Mouse (Mus musculus): ENCODE measurements at regions not wholly inside any gene's neighbourhood (a gene's known extent, or its start where the extent isn't known, plus 50 kb on each side); places are given as distances from the start of the nearest gene placed in this dataset.

GRCm38 (mm10) chr2:160148936-160149335 is 185.0 kb downstream of the Gm826 start:
- no peaks in the 10 kb centered on the region for H3K36me3 ChIP-seq (ENCODE audit: control insufficient read depth, insufficient read depth, low read length)
- no peak overlapping the region for H3K4me3 ChIP-seq (replicated peaks; ENCODE audit: low read length)
- WGBS, result 85% methylated on average over 3 of the region's 3 CpGs
- no peak overlapping the region for H3K27ac ChIP-seq (ENCODE audit: low read length)
- no peaks in the 10 kb centered on the region for H3K27me3 ChIP-seq (ENCODE audit: control insufficient read depth, insufficient read depth, low read length)
- no peak overlapping the region for H3K4me2 ChIP-seq (ENCODE audit: low read depth, low read length)
- no peaks in the 10 kb centered on the region for H3K4me1 ChIP-seq (ENCODE audit: control insufficient read depth, insufficient read depth, low read length)
- no peak overlapping the region for H3K9ac ChIP-seq (ENCODE audit: low read length)
- no peaks in the 10 kb centered on the region for H3K9me3 ChIP-seq (replicated peaks; ENCODE audit: control insufficient read depth, low read length)
- ATAC-seq (ENCODE audit: insufficient read depth, low FRiP score), result no peak

DNA sequence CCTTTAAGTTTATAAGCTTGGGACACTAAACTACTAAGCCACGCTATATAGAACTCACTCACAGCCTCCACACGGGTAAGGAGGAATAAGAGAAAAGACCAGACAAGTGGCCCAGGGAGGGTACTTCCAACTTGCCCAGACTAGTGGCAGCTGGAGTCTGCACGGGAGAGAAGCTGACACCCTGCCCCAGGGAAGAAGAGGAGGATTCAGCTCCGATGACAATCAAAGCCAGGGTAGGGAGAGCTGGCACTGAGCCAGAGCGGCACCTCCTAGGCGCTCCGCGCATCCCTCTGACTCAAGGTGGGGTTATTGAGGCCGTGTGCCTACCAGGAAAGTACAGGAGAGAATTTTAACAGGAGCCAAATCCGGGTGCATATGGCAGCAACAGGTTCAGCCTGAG is 185.4 kb downstream of the Gm826 start:
- Histone ChIP-seq H3K4me2 (ENCODE audit: low read depth, low read length) (no peak overlapping the region), H3K4me3 (replicated peaks; ENCODE audit: low read length) (no peak overlapping the region), H3K27ac (ENCODE audit: low read length) (no peak overlapping the region), H3K36me3 (ENCODE audit: control insufficient read depth, insufficient read depth, low read length) (no peaks in the 10 kb centered on the region), H3K9ac (ENCODE audit: low read length) (no peak overlapping the region), H3K4me1 (ENCODE audit: control insufficient read depth, insufficient read depth, low read length) (no peaks in the 10 kb centered on the region), H3K9me3 (replicated peaks; ENCODE audit: control insufficient read depth, low read length) (no peaks in the 10 kb centered on the region), H3K27me3 (ENCODE audit: control insufficient read depth, insufficient read depth, low read length) (no peaks in the 10 kb centered on the region)
- ATAC-seq (ENCODE audit: insufficient read depth, low FRiP score), result peak; percentile 29
- WGBS, result 62% methylated on average over 10 of the region's 10 CpGs

DNA sequence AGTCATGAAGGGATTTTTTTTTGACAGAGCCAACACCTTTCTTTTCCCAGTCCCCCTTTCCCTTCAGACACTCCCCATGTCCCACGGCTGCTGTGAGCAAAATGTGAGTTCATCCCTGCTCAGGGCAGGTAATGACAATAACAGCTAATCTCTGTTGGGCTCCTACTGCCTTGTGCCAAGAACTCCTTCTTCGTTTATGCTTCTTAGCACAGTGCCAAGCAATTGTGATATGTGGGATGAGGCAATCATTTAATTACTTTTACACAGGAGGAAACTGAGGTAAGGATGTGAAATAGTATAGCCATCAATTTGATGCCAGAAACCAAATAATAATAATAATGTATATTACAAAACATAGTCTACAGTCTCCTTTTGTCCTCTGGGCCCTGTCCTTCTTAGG is 185.9 kb downstream of the Gm826 start:
- WGBS, result 54% methylated on average over 2 of the region's 2 CpGs
- H3K27me3 ChIP-seq (ENCODE audit: control insufficient read depth, insufficient read depth, low read length), result no peaks in the 10 kb centered on the region
- no peak for ATAC-seq (ENCODE audit: insufficient read depth, low FRiP score)
- no peaks in the 10 kb centered on the region for H3K36me3 ChIP-seq (ENCODE audit: control insufficient read depth, insufficient read depth, low read length)
- no peak overlapping the region for H3K9ac ChIP-seq (ENCODE audit: low read length)
- H3K4me3 ChIP-seq (replicated peaks; ENCODE audit: low read length), result no peak overlapping the region
- no peak overlapping the region for H3K4me2 ChIP-seq (ENCODE audit: low read depth, low read length)
- no peaks in the 10 kb centered on the region for H3K4me1 ChIP-seq (ENCODE audit: control insufficient read depth, insufficient read depth, low read length)
- H3K27ac ChIP-seq (ENCODE audit: low read length), result no peak overlapping the region
- no peaks in the 10 kb centered on the region for H3K9me3 ChIP-seq (replicated peaks; ENCODE audit: control insufficient read depth, low read length)

DNA sequence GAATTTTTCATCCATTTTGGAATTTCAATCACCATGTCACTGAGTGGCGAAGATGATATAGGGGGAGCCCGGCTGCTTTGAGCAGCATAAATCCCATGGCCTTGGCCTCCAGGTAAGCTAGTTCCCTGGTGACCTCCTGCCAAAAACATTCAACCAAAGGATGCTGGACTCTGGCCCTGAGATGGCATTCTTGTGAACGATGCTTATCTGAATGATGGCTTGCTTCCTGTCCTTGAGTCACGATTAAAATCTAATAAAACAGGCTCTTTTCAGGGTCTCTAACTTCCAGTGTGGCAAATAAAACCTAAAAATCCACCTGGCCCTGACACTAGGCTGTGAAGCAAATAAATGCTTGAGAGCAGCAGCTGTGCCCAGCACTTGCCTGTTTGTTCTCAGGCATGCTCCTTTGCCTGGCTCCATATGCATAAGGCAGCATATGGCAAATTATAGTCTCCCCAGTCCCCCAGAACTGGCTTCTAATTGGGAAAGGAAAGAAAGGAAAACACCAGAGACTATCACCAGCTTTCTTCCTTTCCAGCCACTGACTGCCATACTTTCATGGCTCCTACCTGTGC is 193.7 kb downstream of the Gm826 start:
- no peaks in the 10 kb centered on the region for H3K27me3 ChIP-seq (ENCODE audit: control insufficient read depth, insufficient read depth, low read length)
- no peak overlapping the region for H3K27ac ChIP-seq (ENCODE audit: low read length)
- no peak overlapping the region for H3K4me2 ChIP-seq (ENCODE audit: low read depth, low read length)
- no peaks in the 10 kb centered on the region for H3K36me3 ChIP-seq (ENCODE audit: control insufficient read depth, insufficient read depth, low read length)
- no peak overlapping the region for H3K9ac ChIP-seq (ENCODE audit: low read length)
- no peaks in the 10 kb centered on the region for H3K9me3 ChIP-seq (replicated peaks; ENCODE audit: control insufficient read depth, low read length)
- 65% methylated on average over 4 of the region's 4 CpGs for WGBS
- no peak overlapping the region for H3K4me3 ChIP-seq (replicated peaks; ENCODE audit: low read length)
- no peak for ATAC-seq (ENCODE audit: insufficient read depth, low FRiP score)
- no peaks in the 10 kb centered on the region for H3K4me1 ChIP-seq (ENCODE audit: control insufficient read depth, insufficient read depth, low read length)

DNA sequence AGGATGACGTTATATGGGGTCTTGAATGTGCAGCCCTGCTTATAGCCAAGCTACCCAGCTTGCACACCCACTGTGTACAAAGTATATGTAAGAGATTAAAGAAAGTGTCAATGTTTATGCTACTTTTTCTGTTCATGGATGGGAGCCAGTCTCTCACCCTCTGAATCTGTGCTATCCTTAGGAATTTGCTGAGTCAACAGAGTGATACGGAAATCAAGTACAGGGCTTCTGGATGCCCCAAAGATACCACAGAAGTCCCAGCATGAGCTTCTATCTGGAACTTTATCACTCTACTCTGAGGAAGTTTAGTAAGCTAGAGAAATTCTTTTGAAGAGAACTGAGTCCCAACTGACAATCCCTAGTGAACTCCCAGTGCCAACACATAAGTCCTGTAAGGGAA is 195.9 kb downstream of the Gm826 start:
- WGBS, result 54% methylated on average over 2 of the region's 2 CpGs
- no peak for ATAC-seq (ENCODE audit: insufficient read depth, low FRiP score)
- H3K36me3 ChIP-seq (ENCODE audit: control insufficient read depth, insufficient read depth, low read length), result no peaks in the 10 kb centered on the region

GRCm38 (mm10) chr2:160131797-160132196 is 202.2 kb downstream of the Gm826 start:
- H3K27me3 ChIP-seq (ENCODE audit: control insufficient read depth, insufficient read depth, low read length), result no peaks in the 10 kb centered on the region
- no peak overlapping the region for H3K4me2 ChIP-seq (ENCODE audit: low read depth, low read length)
- no peak for ATAC-seq (ENCODE audit: insufficient read depth, low FRiP score)
- 31% methylated on average over 2 of the region's 2 CpGs for WGBS
- no peaks in the 10 kb centered on the region for H3K9me3 ChIP-seq (replicated peaks; ENCODE audit: control insufficient read depth, low read length)
- H3K9ac ChIP-seq (ENCODE audit: low read length), result no peak overlapping the region
- no peak overlapping the region for H3K27ac ChIP-seq (ENCODE audit: low read length)
- H3K4me1 ChIP-seq (ENCODE audit: control insufficient read depth, insufficient read depth, low read length), result no peaks in the 10 kb centered on the region
- no peak overlapping the region for H3K4me3 ChIP-seq (replicated peaks; ENCODE audit: low read length)
- H3K36me3 ChIP-seq (ENCODE audit: control insufficient read depth, insufficient read depth, low read length), result no peaks in the 10 kb centered on the region

More for the DNA sequence above, 195.9 kb downstream of the Gm826 start:
- Histone ChIP-seq H3K9me3 (replicated peaks; ENCODE audit: control insufficient read depth, low read length) (no peaks in the 10 kb centered on the region), H3K27ac (ENCODE audit: low read length) (no peak overlapping the region), H3K4me1 (ENCODE audit: control insufficient read depth, insufficient read depth, low read length) (no peaks in the 10 kb centered on the region), H3K4me2 (ENCODE audit: low read depth, low read length) (no peak overlapping the region), H3K4me3 (replicated peaks; ENCODE audit: low read length) (no peak overlapping the region), H3K27me3 (ENCODE audit: control insufficient read depth, insufficient read depth, low read length) (no peaks in the 10 kb centered on the region), H3K9ac (ENCODE audit: low read length) (no peak overlapping the region)

DNA sequence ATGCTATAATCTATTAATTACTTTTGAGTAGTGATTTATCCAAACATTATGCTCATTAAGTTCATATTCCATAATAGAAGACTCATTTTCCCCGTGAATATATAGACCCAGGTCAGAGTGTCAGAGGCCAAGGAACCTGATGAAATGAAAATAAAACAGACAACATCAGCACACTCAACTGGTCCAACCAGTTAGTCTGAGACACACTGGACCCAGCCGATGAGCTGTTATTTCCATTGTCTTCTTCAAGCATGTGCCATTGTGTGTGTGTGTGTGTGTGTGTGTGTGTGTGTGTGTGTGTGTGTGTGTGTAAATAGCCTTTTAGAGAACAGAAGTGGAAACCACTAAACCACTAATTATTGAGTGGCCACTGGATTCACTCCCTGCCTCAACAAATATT is 202.6 kb downstream of the Gm826 start:
- no peak overlapping the region for H3K4me2 ChIP-seq (ENCODE audit: low read depth, low read length)
- H3K4me1 ChIP-seq (ENCODE audit: control insufficient read depth, insufficient read depth, low read length), result no peaks in the 10 kb centered on the region
- H3K27ac ChIP-seq (ENCODE audit: low read length), result no peak overlapping the region
- no peaks in the 10 kb centered on the region for H3K27me3 ChIP-seq (ENCODE audit: control insufficient read depth, insufficient read depth, low read length)
- no peak for ATAC-seq (ENCODE audit: insufficient read depth, low FRiP score)
- no peak overlapping the region for H3K9ac ChIP-seq (ENCODE audit: low read length)
- H3K9me3 ChIP-seq (replicated peaks; ENCODE audit: control insufficient read depth, low read length), result no peaks in the 10 kb centered on the region
- 56% methylated on average over 2 of the region's 2 CpGs for WGBS
- no peaks in the 10 kb centered on the region for H3K36me3 ChIP-seq (ENCODE audit: control insufficient read depth, insufficient read depth, low read length)
- no peak overlapping the region for H3K4me3 ChIP-seq (replicated peaks; ENCODE audit: low read length)

DNA sequence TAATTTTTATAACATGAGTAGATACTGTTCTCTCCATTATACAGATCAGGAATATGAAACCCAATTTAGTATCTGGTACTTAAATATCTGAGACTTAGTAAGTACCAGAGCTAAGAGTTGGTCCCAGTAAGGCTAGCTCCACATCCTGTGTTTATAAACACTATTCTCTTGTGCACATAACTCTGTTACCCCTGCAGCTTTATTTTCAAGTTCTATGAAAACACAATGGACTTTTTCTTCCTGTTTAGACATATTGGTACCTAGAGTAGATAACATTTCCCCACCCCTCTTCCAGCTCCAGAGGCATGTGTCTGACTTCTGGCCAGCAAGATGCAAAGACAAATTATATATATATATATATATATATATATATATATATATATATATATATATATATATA is 216.8 kb downstream of the Gm826 start:
- no peak overlapping the region for H3K4me3 ChIP-seq (replicated peaks; ENCODE audit: low read length)
- no peak for ATAC-seq (ENCODE audit: insufficient read depth, low FRiP score)

DNA sequence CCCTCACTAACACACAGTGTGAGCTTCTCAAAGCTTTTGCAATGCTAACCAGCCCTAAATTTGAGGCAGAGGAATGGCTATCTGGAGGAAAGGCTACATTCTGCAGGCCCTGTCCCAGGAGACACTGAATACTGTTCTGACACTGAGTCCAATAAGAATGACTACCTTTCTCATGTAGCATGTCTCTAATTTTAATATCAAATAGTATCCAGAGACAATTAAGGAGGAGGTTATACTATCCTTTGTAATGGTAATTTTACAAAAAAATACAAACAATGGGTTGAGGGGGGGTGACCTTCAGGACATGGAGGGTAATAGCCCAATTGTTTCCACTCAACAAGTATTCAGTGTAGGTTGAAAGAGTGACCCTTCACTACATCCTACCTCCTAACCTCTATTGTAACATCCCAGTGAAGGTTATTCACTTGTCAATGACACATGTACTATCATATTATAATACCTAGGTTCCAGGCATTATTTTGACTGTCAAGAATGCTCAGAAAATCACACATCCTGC is 222.7 kb downstream of the Gm826 start:
- H3K27me3 ChIP-seq (ENCODE audit: control insufficient read depth, insufficient read depth, low read length), result no peaks in the 10 kb centered on the region
- H3K9ac ChIP-seq (ENCODE audit: low read length), result no peak overlapping the region
- no peaks in the 10 kb centered on the region for H3K4me1 ChIP-seq (ENCODE audit: control insufficient read depth, insufficient read depth, low read length)
- no peak overlapping the region for H3K27ac ChIP-seq (ENCODE audit: low read length)
- H3K4me3 ChIP-seq (replicated peaks; ENCODE audit: low read length), result no peak overlapping the region
- no peak overlapping the region for H3K4me2 ChIP-seq (ENCODE audit: low read depth, low read length)
- no peaks in the 10 kb centered on the region for H3K36me3 ChIP-seq (ENCODE audit: control insufficient read depth, insufficient read depth, low read length)
- no peaks in the 10 kb centered on the region for H3K9me3 ChIP-seq (replicated peaks; ENCODE audit: control insufficient read depth, low read length)
- no peak for ATAC-seq (ENCODE audit: insufficient read depth, low FRiP score)

More for the DNA sequence above, 216.8 kb downstream of the Gm826 start:
- no peaks in the 10 kb centered on the region for H3K9me3 ChIP-seq (replicated peaks; ENCODE audit: control insufficient read depth, low read length)
- H3K36me3 ChIP-seq (ENCODE audit: control insufficient read depth, insufficient read depth, low read length), result no peaks in the 10 kb centered on the region
- no peaks in the 10 kb centered on the region for H3K27me3 ChIP-seq (ENCODE audit: control insufficient read depth, insufficient read depth, low read length)
- H3K9ac ChIP-seq (ENCODE audit: low read length), result no peak overlapping the region
- no peak overlapping the region for H3K4me2 ChIP-seq (ENCODE audit: low read depth, low read length)
- no peaks in the 10 kb centered on the region for H3K4me1 ChIP-seq (ENCODE audit: control insufficient read depth, insufficient read depth, low read length)
- no peak overlapping the region for H3K27ac ChIP-seq (ENCODE audit: low read length)

- no peak overlapping the region for H3K27ac ChIP-seq (ENCODE audit: low read length)
- WGBS, result 40% methylated on average over 12 of the region's 12 CpGs
- no peaks in the 10 kb centered on the region for H3K4me1 ChIP-seq (ENCODE audit: control insufficient read depth, insufficient read depth, low read length)
- H3K9ac ChIP-seq (ENCODE audit: low read length), result no peak overlapping the region
- H3K27me3 ChIP-seq (ENCODE audit: control insufficient read depth, insufficient read depth, low read length), result no peaks in the 10 kb centered on the region
- no peaks in the 10 kb centered on the region for H3K36me3 ChIP-seq (ENCODE audit: control insufficient read depth, insufficient read depth, low read length)
- no peak overlapping the region for H3K4me3 ChIP-seq (replicated peaks; ENCODE audit: low read length)
- ATAC-seq (ENCODE audit: insufficient read depth, low FRiP score), result no peak
- H3K9me3 ChIP-seq (replicated peaks; ENCODE audit: control insufficient read depth, low read length), result no peaks in the 10 kb centered on the region
- no peak overlapping the region for H3K4me2 ChIP-seq (ENCODE audit: low read depth, low read length)
These were observed 240.9 kb downstream of the Gm826 start for GRCm38 (mm10) chr2:160093078-160093477.
